Mouse (Mus musculus): ENCODE measurements around the gene Casp1. TPM values are rescaled to one million over a fixed set of nuclear protein-coding genes. Genes with fewer than 3 reads are reported as not detected.

The Casp1 gene
- 1.2 and 1.3 TPM in 2 replicates for polyA plus RNA-seq (2015; fragmentation: Nextera tagmentation; extraction: Ambion mirVana)

DNA sequence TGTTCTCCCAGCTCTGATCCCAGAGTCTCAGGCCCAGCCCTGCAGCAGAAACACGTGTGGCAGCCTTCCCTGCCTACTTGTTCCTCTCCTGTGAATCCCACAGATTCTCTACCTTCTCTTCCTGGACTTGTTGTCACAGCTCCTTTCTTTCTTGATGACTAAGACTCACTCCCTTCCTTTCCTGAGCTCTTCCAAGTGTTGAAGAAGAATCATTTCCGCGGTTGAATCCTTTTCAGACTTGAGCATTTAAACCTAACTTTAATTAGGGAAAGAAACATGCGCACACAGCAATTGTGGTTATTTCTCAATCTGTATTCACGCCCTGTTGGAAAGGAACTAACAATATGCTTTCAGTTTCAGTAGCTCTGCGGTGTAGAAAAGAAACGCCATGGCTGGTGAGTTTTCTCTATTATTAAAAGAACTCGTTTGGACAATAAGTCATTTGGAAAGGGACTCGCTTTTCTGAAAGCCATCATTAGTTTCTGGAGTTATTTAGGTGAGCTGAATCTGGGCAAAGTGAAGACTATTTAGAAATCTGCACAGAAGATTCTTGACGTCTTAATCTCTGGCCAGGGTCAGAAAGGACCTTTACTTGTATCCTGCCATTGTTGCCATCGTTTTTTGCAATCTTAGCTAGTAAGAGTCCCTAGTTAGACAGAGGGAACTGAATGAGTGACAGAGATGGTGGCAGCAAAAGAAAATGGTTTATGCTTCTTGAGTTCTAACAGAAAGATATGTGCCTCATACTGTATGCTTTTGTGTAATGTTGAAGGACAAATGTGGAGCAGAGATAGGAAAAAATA, at the start of gene Casp1:
TSS of gene Casp1 (plus strand) at position 189 of the 803 bp plus-strand sequence.
- WGBS, result 79% methylated on average over 11 of the region's 11 CpGs
- Histone ChIP-seq H3K9me3 (replicated peaks) (no peaks in the 10 kb centered on the region), H3K4me3 (replicated peaks) (no peak within 1 kb of the TSS), H3K4me2 (no peak within 1 kb of the TSS), H3K9ac (no peak within 1 kb of the TSS), H3K27ac (no peak within 1 kb of the TSS), H3K27me3 (no peaks in the 10 kb centered on the region), H3K4me1 (no peaks in the 10 kb centered on the region), H3K36me3 (no peaks in the 10 kb centered on the region)
- ATAC-seq (replicated peaks; ENCODE audit: low FRiP score), result no peak

DNA sequence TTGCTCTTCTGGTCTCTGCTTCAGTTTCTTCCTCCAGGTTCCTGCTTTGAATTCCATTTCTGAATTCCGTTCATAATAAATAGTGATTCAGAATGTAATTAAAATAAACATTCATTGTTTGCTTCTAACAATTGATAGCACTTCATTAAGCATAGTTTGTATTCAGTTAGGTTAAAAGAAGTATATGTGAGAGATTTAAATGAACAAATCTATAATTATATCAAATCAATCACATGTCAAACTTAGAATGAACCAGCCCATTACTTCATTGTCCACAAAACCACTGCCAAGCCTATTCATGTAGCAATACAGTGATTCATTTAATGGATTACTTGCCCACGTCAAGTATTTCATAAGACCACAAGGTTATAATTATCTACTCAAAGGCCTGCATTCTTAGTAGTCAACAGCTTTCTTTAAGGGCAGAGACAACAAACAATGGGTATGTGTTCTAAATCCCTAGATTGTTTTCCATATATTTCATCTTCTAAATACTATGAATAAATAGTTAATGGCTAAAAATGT, 34.3 kb upstream of the Casp1 start:
- Histone ChIP-seq H3K4me2 (no peak overlapping the region), H3K9ac (no peak overlapping the region), H3K36me3 (no peaks in the 10 kb centered on the region), H3K4me3 (replicated peaks) (no peak overlapping the region), H3K27me3 (no peaks in the 10 kb centered on the region), H3K27ac (no peak overlapping the region), H3K4me1 (no peaks in the 10 kb centered on the region), H3K9me3 (replicated peaks) (no peaks in the 10 kb centered on the region)
- 76% methylated on average over 2 of the region's 2 CpGs for WGBS
- no peak for ATAC-seq (replicated peaks; ENCODE audit: low FRiP score)

DNA sequence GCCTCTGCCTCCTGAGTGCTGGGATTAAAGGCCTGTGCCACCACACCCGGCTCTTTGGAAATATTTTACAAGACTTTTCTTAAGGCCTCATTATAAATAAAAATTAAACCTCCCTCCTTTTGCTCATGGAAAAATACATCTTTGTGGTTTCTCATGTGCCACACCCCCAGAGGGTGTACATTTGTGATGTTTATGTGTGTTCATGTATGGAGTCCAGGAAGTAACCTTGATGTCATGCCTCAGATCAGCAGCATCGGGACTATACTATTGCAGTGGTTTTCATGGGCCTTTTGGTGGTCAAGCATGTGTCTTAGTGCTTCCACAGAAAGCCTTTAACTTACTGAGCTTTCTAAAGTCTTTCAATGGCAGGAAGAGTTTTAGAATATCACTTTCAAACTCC, 28.0 kb upstream of the Casp1 start:
- Histone ChIP-seq H3K36me3 (no peaks in the 10 kb centered on the region), H3K4me1 (no peaks in the 10 kb centered on the region), H3K9ac (no peak overlapping the region), H3K27me3 (no peaks in the 10 kb centered on the region), H3K4me2 (no peak overlapping the region), H3K4me3 (replicated peaks) (no peak overlapping the region), H3K9me3 (replicated peaks) (no peaks in the 10 kb centered on the region), H3K27ac (no peak overlapping the region)
- 87% methylated on average over 2 of the region's 2 CpGs for WGBS
- no peak for ATAC-seq (replicated peaks; ENCODE audit: low FRiP score)

DNA sequence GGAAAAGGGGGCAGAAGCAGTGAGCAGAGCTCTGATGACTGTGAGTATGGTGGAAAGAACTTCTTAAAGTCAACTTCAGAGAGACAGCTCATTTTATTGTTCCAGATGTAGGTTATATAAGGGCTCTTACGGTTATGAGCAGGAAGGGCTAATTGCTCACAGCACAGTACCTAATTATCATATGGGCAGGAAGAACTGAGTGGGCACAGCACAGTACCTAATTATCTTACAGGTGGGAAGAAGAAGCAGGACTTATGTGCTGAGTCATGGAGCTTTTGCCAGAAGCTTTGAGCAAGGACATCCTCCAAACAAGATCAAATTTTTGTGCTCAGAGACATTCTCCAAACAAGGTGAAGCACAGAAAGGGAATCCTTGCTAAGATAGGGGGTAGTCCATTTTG, 27.4 kb upstream of the Casp1 start:
- H3K27ac ChIP-seq, result no peak overlapping the region
- WGBS, result 43% methylated on average over 1 of the region's 1 CpGs
- no peak overlapping the region for H3K9ac ChIP-seq
- H3K36me3 ChIP-seq, result no peaks in the 10 kb centered on the region
- no peaks in the 10 kb centered on the region for H3K9me3 ChIP-seq (replicated peaks)
- ATAC-seq (replicated peaks; ENCODE audit: low FRiP score), result no peak
- no peak overlapping the region for H3K4me3 ChIP-seq (replicated peaks)
- H3K4me1 ChIP-seq, result no peaks in the 10 kb centered on the region
- no peak overlapping the region for H3K4me2 ChIP-seq
- H3K27me3 ChIP-seq, result no peaks in the 10 kb centered on the region

DNA sequence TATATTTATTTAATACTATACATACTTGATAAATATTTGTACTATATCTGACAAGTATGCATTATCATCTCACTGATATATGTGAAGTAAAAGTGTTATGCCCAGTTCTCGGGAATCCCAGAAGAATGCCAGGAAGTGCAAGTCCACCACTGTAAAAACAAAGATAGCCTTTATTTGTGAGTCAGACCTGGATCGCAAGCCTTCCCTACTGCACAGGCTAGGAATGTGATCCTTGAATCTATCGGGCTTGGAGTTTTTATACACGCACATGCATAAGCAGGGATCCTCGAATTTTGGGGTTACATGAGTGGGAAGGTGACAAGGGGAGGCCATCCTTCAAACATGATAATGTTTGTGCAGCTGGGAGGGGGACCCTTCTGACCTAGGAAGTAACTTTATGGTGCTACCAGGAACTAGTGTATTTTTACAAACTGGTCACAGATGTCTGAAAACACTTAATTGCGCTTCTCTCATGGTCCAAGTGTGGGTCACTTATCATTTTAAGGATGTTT, 26.9 kb upstream of the Casp1 start:
- Histone ChIP-seq H3K4me1 (no peaks in the 10 kb centered on the region), H3K4me3 (replicated peaks) (no peak overlapping the region), H3K9ac (no peak overlapping the region), H3K4me2 (no peak overlapping the region), H3K27me3 (no peaks in the 10 kb centered on the region), H3K36me3 (no peaks in the 10 kb centered on the region), H3K9me3 (replicated peaks) (no peaks in the 10 kb centered on the region), H3K27ac (no peak overlapping the region)
- WGBS, result 28% methylated on average over 6 of the region's 6 CpGs
- ATAC-seq (replicated peaks; ENCODE audit: low FRiP score), result peak; percentile 67

DNA sequence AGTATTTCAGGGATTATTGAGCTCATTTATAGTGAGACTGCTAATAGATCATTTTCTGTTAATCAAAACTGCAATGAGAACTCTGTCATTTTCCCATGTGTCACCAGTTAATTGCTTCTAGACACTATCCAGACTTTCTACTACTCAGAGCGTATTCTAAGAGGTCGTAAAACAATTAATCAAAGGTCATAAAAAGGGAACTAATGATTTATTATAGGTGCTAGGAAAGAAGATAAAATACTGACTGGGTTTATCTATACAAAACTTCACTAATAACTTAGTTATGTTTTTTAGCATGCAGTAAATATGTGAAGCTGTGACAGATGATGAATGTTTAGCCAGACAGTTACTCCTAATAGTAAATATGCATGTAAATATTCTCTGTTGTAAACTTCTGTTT, 12.2 kb upstream of the Casp1 start:
- H3K36me3 ChIP-seq, result no peaks in the 10 kb centered on the region
- no peaks in the 10 kb centered on the region for H3K9me3 ChIP-seq (replicated peaks)
- H3K4me2 ChIP-seq, result no peak overlapping the region
- 45% methylated on average over 2 of the region's 2 CpGs for WGBS
- H3K9ac ChIP-seq, result no peak overlapping the region
- no peaks in the 10 kb centered on the region for H3K4me1 ChIP-seq
- ATAC-seq (replicated peaks; ENCODE audit: low FRiP score), result no peak; the same call in 1 of the 2 replicates
- no peak overlapping the region for H3K27ac ChIP-seq
- no peak overlapping the region for H3K4me3 ChIP-seq (replicated peaks)
- no peaks in the 10 kb centered on the region for H3K27me3 ChIP-seq

DNA sequence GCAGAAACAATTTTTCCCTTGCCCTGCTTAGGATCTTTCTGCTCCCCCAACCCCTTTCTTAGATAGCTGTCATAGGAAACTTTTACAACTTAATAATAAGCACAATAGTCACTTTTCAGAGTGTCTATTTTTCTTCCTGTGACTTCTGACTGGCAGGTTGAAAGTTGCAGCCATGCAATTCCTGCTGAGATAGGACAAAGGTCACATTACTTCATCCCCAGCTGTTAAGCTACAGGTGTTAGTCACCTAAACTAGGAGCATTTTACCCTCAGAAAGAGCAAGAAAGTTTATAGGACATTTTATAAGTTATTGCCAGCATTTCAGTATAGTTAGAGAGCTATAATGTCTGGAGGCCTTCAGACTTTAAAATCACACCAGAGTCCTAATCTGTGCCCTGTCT, 11.7 kb upstream of the Casp1 start:
- H3K4me3 ChIP-seq (replicated peaks), result no peak overlapping the region
- ATAC-seq (replicated peaks; ENCODE audit: low FRiP score), result no peak
- no peaks in the 10 kb centered on the region for H3K4me1 ChIP-seq
- no peak overlapping the region for H3K9ac ChIP-seq
- no peak overlapping the region for H3K27ac ChIP-seq
- H3K9me3 ChIP-seq (replicated peaks), result no peaks in the 10 kb centered on the region
- H3K4me2 ChIP-seq, result no peak overlapping the region
- H3K27me3 ChIP-seq, result no peaks in the 10 kb centered on the region
- no peaks in the 10 kb centered on the region for H3K36me3 ChIP-seq

DNA sequence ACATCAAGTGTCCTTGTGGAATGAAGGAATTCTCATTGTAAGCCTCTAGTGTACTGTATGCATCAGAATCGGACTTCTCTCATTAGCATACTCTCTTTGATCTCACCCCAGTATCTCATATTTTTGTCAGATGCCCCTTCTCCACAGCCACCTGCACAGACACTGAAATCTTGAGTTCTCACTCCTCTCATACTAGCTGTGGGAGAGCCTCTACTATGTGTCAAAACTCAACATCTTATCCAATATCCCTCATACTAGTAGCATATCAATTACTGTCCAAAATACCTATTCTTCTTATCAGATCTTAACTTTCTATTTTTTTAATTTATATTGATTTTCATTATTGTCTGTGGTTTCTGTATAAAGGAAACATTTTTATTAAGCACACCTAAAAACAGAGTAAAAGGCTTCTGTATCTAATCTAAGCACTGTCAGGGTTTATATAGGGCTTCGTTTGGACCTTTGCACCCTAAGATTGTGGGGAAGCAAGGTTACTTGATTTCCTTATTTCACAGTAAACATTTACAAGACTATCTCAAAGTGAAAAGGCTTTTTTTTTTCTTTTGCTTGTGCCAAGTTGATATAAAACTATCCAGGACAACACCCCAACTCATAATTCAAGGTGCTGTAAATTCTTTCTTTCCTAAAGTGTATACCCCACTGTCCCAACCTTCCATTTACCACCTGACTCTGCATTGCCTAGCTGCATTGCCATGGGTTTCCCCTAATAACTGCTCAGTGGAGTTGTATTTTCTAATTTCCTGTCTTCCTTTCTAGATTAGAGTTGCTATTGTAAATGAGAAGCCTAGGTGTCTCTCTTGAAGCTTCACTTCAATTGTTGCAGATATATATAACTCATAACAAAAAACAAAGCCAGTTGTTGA, 1.7 kb upstream of the Casp1 start:
- no peaks in the 10 kb centered on the region for H3K9me3 ChIP-seq (replicated peaks)
- no peak for ATAC-seq (replicated peaks; ENCODE audit: low FRiP score)
- H3K9ac ChIP-seq, result no peak overlapping the region
- H3K4me3 ChIP-seq (replicated peaks), result no peak overlapping the region
- H3K4me2 ChIP-seq, result no peak overlapping the region
- H3K4me1 ChIP-seq, result no peaks in the 10 kb centered on the region
- H3K27ac ChIP-seq, result no peak overlapping the region
- no peaks in the 10 kb centered on the region for H3K27me3 ChIP-seq
- no peaks in the 10 kb centered on the region for H3K36me3 ChIP-seq
- WGBS, result 74% methylated on average over 2 of the region's 2 CpGs

DNA sequence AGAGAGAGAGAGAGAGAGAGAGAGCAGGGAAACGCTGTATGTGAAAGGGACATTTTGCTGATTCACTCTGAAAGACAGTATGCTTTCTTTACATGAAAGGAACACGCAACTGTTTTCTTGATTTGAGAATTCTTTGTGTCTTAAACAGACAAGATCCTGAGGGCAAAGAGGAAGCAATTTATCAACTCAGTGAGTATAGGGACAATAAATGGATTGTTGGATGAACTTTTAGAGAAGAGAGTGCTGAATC, 740 bp downstream of the Casp1 start:
- WGBS, result 78% methylated on average over 2 of the region's 2 CpGs
- Histone ChIP-seq H3K4me2 (no peak overlapping the region), H3K9ac (no peak overlapping the region), H3K27ac (no peak overlapping the region), H3K36me3 (no peaks in the 10 kb centered on the region), H3K4me1 (no peaks in the 10 kb centered on the region), H3K27me3 (no peaks in the 10 kb centered on the region), H3K9me3 (replicated peaks) (no peaks in the 10 kb centered on the region), H3K4me3 (replicated peaks) (no peak overlapping the region)
- ATAC-seq (replicated peaks; ENCODE audit: low FRiP score), result no peak

DNA sequence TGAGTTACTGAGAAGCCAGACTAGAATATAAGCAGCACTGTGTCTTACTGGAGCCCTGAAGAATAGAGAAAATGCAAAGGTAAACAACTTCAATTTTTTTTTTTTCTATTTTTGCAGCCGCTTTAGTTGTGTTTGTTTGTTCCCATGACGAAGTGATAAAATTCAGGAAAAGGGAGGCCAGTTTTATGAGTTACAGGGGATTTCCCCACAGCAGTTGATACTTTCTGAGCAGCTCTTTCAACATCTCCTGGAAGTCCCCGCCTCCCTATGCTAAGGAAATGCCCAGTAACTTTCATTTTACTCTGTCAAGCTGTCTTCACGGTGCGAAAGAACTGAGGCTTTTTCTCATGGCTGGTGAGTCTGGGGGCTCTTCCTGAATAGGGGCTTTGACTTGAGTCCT, 10.2 kb downstream of the Casp1 start, which contains the start of gene Casp4:
TSS of gene Casp4 (plus strand) at position 268 of the 400 bp plus-strand sequence.
- Histone ChIP-seq H3K36me3 (no peaks in the 10 kb centered on the region), H3K4me3 (replicated peaks) (peak within 1 kb of the TSS; percentile 34), H3K4me1 (no peaks in the 10 kb centered on the region), H3K27ac (peak within 1 kb of the TSS; percentile 45; the same call in 1 of the 2 replicates), H3K27me3 (no peaks in the 10 kb centered on the region), H3K9ac (no peak within 1 kb of the TSS), H3K9me3 (replicated peaks) (no peaks in the 10 kb centered on the region), H3K4me2 (peak within 1 kb of the TSS; percentile 34)
- 42% methylated on average over 5 of the region's 5 CpGs for WGBS
- ATAC-seq (replicated peaks; ENCODE audit: low FRiP score), result 0 out of 2 replicates have a peak, but pooled peaks have one; percentile 58

DNA sequence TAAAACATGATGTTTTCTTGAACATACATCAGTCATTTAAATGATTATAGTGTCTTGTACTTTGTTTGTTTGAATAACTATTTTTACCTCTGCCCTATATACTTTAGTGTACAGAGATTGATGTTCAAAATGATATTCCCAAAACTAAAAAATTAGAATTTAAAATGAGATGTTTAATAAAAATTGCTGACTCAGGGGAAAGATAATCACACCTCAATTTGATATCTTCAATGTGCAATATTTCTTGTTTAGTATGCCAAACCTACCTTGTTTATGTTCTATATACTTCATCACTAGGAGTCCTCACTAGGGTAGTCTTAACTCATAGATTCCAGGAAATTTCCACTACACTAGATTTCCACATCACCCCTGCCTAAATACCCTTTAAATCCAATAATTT, 11.8 kb downstream of the Casp1 start:
- Histone ChIP-seq H3K4me3 (replicated peaks) (no peak overlapping the region), H3K36me3 (no peaks in the 10 kb centered on the region), H3K9ac (no peak overlapping the region), H3K27me3 (no peaks in the 10 kb centered on the region), H3K4me2 (no peak overlapping the region), H3K27ac (no peak overlapping the region), H3K9me3 (replicated peaks) (no peaks in the 10 kb centered on the region), H3K4me1 (no peaks in the 10 kb centered on the region)
- no peak for ATAC-seq (replicated peaks; ENCODE audit: low FRiP score)

DNA sequence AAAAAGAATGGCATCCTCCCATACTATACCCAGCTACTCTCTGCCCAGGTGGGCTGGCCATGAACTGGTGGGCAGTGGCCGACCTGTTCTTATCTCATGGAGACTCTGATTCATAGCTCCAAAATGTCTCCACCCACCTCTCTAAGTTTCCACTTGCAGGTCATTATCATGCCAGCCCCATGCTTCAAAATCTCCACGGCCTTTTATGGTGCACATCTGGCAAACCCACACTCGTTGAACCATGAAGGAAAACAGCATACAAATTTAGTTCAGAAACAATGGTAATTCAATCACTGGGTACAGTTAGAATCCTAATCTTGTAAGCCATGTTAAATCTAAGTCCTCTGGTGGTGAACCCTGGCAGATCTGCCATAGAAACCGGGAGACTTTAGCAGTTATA, 13.1 kb downstream of the Casp1 start:
- Histone ChIP-seq H3K9ac (no peak overlapping the region), H3K27ac (no peak overlapping the region), H3K27me3 (no peaks in the 10 kb centered on the region), H3K4me2 (no peak overlapping the region), H3K4me1 (no peaks in the 10 kb centered on the region), H3K36me3 (no peaks in the 10 kb centered on the region), H3K9me3 (replicated peaks) (no peaks in the 10 kb centered on the region), H3K4me3 (replicated peaks) (no peak overlapping the region)
- no peak for ATAC-seq (replicated peaks; ENCODE audit: low FRiP score)
- 63% methylated on average over 4 of the region's 4 CpGs for WGBS

Data from kidney, embryonic 15.5 days (tissue).